Mouse (Mus musculus) ES-Bruce4 (cell line): ENCODE measurements around the gene Armc8. TPM values are rescaled to one million over a fixed set of nuclear protein-coding genes. Genes with fewer than 3 reads are reported as not detected.
A peak's percentile ranks its signal among the peaks of the same experiment; 100 is the strongest.

Experiments
- H3K27ac ChIP-seq: 2 replicates; pipeline ENCODE4 v1.5.1; 2012; ENCODE audit warnings: low read length, inconsistent platforms; ENCODE audit not compliant: insufficient read depth
- H3K27me3 ChIP-seq: 2 replicates; pipeline ENCODE4 v1.6.1; 2012; ENCODE audit warnings: mild to moderate bottlenecking, low read length, inconsistent platforms; ENCODE audit not compliant: control insufficient read depth, poor library complexity, insufficient read depth, severe bottlenecking
- H3K36me3 ChIP-seq: 2 replicates; pipeline ENCODE4 v1.6.1; 2012; ENCODE audit warnings: inconsistent platforms, mild to moderate bottlenecking, low read length, moderate library complexity; ENCODE audit not compliant: control insufficient read depth, poor library complexity, insufficient read depth, severe bottlenecking
- H3K4me1 ChIP-seq: one replicate; pipeline ENCODE4 v1.8.1; 2011; ENCODE audit warnings: low read length; ENCODE audit not compliant: control insufficient read depth, insufficient read depth
- H3K4me3 ChIP-seq: 2 replicates; pipeline ENCODE4 v1.5.1; 2011; ENCODE audit warnings: low read depth, mild to moderate bottlenecking, low read length
- H3K9ac ChIP-seq: 2 replicates; pipeline ENCODE4 v1.6.1; 2012; ENCODE audit warnings: low read depth, mild to moderate bottlenecking, inconsistent platforms; ENCODE audit not compliant: poor library complexity, severe bottlenecking
- H3K9me3 ChIP-seq: replicated peaks from 2 replicates; pipeline ENCODE4 v1.6.1; 2012; ENCODE audit warnings: mild to moderate bottlenecking, low read length, inconsistent platforms; ENCODE audit not compliant: control insufficient read depth, poor library complexity, insufficient read depth, severe bottlenecking
- CTCF ChIP-seq: IDR thresholded peaks from one replicate; pipeline ENCODE4 v1.8.1; 2011; ENCODE audit warnings: low read depth, low read length
- EP300 ChIP-seq: IDR thresholded peaks from 2 replicates; pipeline ENCODE4 v1.6.1; 2011; ENCODE audit warnings: low read depth, low read length; ENCODE audit not compliant: insufficient read depth
- POLR2A ChIP-seq: IDR thresholded peaks from one replicate; pipeline ENCODE4 v1.8.1; 2011; ENCODE audit warnings: low read length; ENCODE audit not compliant: insufficient read depth
- polyA plus RNA-seq: library from polyadenylated mRNA; stranded (reverse); fragments of >200 nt; gene quantifications from 2 replicates; pipeline ENCODE4 v1.2.4, GENCODE M21; 2011; ENCODE audit warnings: low read depth; ENCODE audit not compliant: missing spikeins, insufficient read depth, insufficient read length

The Armc8 gene
- polyA plus RNA-seq, 1 experiment = 48.2 TPM

DNA sequence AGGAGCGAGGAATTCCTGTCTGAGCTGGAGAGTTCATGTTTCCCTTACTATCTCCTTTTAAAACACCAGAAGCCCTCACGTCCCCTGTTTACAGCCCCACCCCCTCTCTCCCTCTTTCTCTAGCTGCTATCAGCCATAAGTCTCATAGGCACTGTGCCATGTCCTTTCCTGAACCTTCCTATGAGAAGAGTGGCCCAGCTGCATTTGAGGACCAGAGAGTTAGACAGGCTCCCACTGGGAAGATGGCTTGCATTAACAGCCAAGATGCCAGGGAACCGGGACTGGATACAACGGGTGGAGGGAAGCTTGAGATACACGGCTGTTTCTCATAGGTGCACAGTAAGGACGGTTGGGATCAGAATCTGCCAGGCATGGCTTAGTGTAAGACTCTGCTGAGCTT, 103.8 kb downstream of the Armc8 start:
- Histone ChIP-seq H3K9me3 (no peaks in the 10 kb centered on the region), H3K27ac (no peak overlapping the region), H3K4me3 (no peak overlapping the region), H3K36me3 (no peaks in the 10 kb centered on the region), H3K9ac (no peak overlapping the region), H3K27me3 (no peaks in the 10 kb centered on the region), H3K4me1 (no peaks in the 10 kb centered on the region)
- TF ChIP-seq CTCF (no peak), POLR2A (no peak), EP300 (no peak)

DNA sequence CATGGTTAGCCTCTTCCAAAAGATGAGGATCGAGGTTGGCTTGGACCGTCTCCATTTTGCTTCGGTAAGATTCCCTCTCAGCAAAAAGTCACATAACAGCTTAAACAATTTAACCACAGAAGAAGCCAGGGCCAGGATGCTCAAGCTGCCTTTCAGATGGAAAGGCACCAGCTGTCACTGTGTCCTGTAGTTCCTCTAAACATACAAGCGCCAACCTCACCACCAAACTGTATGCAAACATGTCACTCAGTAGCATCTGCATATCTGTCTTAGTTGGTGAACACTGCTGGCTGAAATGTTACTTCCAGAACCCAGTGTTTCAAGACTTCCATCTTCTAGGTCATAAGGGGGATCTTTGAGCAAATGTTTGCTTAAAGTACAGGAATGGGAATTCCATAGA, 109.0 kb downstream of the Armc8 start:
- no peak for TF ChIP-seq CTCF
- TF ChIP-seq EP300 = no peak
- TF ChIP-seq POLR2A = no peak
- H3K27me3 ChIP-seq = no peaks in the 10 kb centered on the region
- no peak overlapping the region for H3K27ac ChIP-seq
- H3K9me3 ChIP-seq = no peaks in the 10 kb centered on the region
- H3K4me3 ChIP-seq = no peak overlapping the region
- no peaks in the 10 kb centered on the region for H3K36me3 ChIP-seq
- no peak overlapping the region for H3K9ac ChIP-seq
- no peaks in the 10 kb centered on the region for H3K4me1 ChIP-seq

DNA sequence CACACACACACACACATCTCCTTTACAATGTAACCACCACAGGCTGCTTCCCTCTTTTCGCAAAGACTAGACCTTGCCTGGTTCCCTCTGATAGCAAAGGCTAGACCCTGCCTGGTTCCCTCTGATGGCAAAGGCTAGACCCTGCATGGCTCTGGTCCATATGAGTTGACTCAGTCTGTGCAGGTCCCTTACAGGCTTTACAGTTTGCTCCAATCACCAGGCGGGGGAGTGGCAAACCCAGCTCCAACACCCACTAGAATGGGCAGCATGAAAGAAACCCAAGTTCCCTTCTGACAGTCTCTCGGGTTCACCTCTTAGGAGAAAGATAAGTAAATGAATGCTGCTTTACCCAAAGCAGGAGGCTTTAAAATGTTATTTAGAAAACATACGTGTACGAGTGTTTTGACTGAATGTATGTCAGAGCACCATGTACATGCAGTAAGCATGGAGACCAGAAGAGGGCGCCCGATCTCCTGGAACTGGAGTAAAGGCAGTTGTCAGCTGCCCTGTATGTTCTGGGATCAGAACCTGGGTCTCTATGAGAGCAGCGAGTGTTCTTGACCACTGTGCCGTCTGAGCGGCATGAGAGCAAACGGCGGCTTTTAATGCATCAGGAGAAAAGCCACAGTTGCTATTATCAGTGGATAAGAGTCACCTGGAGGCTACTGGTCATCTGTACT, 110.0 kb downstream of the Armc8 start:
- no peaks in the 10 kb centered on the region for H3K9me3 ChIP-seq
- no peak for TF ChIP-seq EP300
- peak; percentile 66 for TF ChIP-seq CTCF
- H3K27ac ChIP-seq = no peak overlapping the region
- H3K4me3 ChIP-seq = no peak overlapping the region
- no peaks in the 10 kb centered on the region for H3K27me3 ChIP-seq
- no peak overlapping the region for H3K9ac ChIP-seq
- no peaks in the 10 kb centered on the region for H3K4me1 ChIP-seq
- no peaks in the 10 kb centered on the region for H3K36me3 ChIP-seq

DNA sequence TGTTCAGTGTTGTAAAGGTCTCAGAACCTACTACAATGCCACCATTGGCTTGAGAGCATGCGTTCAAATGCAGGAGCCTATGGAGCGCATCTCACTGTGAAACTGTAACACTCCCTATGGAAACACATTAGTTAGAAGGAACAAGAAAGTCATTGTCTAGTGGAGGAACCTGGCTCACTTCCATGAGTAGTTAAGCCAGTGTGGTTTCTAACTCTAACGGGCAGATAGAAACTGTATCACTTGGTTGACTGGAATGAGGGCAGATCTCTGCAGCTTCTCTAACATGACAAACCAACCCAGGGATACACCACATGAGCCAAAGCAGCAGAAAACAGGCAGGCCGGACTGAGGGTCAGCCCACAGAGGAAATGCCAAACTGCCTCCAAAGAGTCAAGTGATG, 114.5 kb downstream of the Armc8 start:
- no peak overlapping the region for H3K27ac ChIP-seq
- no peak overlapping the region for H3K9ac ChIP-seq
- no peaks in the 10 kb centered on the region for H3K36me3 ChIP-seq
- no peaks in the 10 kb centered on the region for H3K9me3 ChIP-seq
- no peak overlapping the region for H3K4me3 ChIP-seq
- H3K27me3 ChIP-seq = no peaks in the 10 kb centered on the region
- no peaks in the 10 kb centered on the region for H3K4me1 ChIP-seq
- TF ChIP-seq CTCF (no peak), POLR2A (no peak), EP300 (no peak)

DNA sequence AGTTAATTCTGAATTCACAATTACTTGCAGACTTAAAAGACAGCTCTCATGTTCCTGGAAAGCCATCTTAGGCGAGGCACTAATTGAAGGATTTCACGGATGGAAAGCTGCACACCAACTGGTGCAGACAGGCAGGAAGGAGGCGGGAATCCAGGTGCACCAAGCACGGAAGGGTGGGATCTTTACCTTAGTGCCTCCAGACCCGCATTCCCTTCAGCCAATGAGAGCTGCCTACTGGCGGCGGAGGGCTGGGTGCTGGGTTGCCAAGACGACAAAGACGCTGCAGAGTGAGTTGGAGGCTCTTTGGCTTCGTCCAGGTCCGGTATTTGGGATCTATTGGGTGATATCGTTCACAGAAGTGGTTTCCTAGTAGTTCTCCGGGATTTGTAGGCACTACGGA, 117.5 kb downstream of the Armc8 start, which contains the start of gene Nme9:
TSS of gene Nme9 (plus strand) at position 315 of the 400 bp plus-strand sequence.
- no peak within 1 kb of the TSS for H3K9ac ChIP-seq
- no peaks in the 10 kb centered on the region for H3K27me3 ChIP-seq
- no peaks in the 10 kb centered on the region for H3K4me1 ChIP-seq
- no peaks in the 10 kb centered on the region for H3K36me3 ChIP-seq
- H3K27ac ChIP-seq = no peak within 1 kb of the TSS
- H3K4me3 ChIP-seq = no peak within 1 kb of the TSS
- TF ChIP-seq EP300 (no peak), POLR2A (no peak), CTCF (no peak)
- no peaks in the 10 kb centered on the region for H3K9me3 ChIP-seq

DNA sequence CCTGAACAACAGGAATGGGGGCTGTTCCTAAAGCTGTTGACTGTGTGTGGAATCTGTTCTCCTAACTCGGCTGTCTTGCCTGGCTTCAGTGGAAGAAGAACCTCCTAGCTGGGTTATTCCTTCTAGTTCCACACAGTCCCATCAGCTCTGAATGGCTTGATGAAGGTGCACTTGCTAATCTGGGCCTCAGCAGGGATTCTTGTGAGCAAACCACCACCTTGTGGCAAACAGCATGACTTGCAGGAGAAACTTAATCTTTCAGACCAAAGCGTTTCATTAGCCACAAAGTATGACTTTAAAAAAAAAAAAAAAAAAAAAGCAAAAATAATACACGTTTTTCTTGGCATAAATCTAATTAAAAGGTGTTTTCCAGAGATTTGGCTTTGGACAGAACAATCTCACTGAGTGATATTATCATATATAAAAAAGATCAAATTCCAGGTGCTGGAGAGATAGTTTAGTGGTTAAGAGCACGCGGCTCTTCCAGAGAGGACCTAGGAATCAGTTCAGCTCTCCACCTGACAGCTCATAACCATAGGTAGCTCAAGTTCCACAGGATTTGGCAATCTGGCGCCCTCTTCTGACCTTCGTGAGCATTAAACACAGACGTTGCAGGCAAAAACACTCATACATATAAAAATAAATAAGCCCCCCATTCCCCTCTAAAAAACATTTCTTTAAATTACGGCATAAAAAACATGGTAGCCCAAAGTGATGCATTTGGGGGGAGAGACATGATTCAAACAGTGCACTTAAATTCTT, 118.6 kb downstream of the Armc8 start:
- no peak overlapping the region for H3K27ac ChIP-seq
- no peak overlapping the region for H3K4me3 ChIP-seq
- TF ChIP-seq CTCF = peak; percentile 30
- TF ChIP-seq EP300 = no peak
- TF ChIP-seq POLR2A = no peak
- H3K9me3 ChIP-seq = no peaks in the 10 kb centered on the region
- H3K4me1 ChIP-seq = no peaks in the 10 kb centered on the region
- H3K9ac ChIP-seq = no peak overlapping the region
- H3K27me3 ChIP-seq = no peaks in the 10 kb centered on the region
- H3K36me3 ChIP-seq = no peaks in the 10 kb centered on the region
